Mouse (Mus musculus) bone marrow, adult 2 months (tissue): ENCODE data around the gene Gm47985. TPM values are rescaled to one million over a fixed set of nuclear protein-coding genes. Genes with fewer than 3 reads are reported as not detected.

Experiments used
- H3K27ac ChIP-seq: fragments of 200-500 bp; 2 replicates; pipeline ENCODE4 v1.5.1; 2012; ENCODE audit warnings: low read depth, mild to moderate bottlenecking, control low read depth, inconsistent platforms, low read length; ENCODE audit not compliant: control insufficient read depth, poor library complexity, insufficient read depth
- H3K4me1 ChIP-seq: fragments of 200-500 bp; 2 replicates; pipeline ENCODE4 v1.6.1; 2011; ENCODE audit warnings: low read length; ENCODE audit not compliant: control insufficient read depth, insufficient read depth
- H3K4me3 ChIP-seq: fragments of 200-500 bp; replicated peaks from 2 replicates; pipeline ENCODE3; 2011; ENCODE audit warnings: mild to moderate bottlenecking, low read depth, low read length, control low read depth; ENCODE audit not compliant: control insufficient read depth
- CTCF ChIP-seq: fragments of 200-500 bp; IDR thresholded peaks from 2 replicates; pipeline ENCODE4 v1.5.1; 2011; ENCODE audit warnings: low read length, control low read depth; ENCODE audit not compliant: control insufficient read depth, insufficient read depth
- POLR2A ChIP-seq: fragments of 200-500 bp; IDR thresholded peaks from 2 replicates; pipeline ENCODE4 v1.6.1; 2011; ENCODE audit warnings: low read depth, mild to moderate bottlenecking, control low read depth, low read length, borderline replicate concordance; ENCODE audit not compliant: control insufficient read depth
- WGBS: fragments of 180-500 bp; shearing (Covaris S2); methylation state at CpG from one replicate; pipeline ENCODE4 v1.1.7; 2018; 5-methylcytosine and 5-hydroxymethylcytosine counted together
- polyA plus RNA-seq: library from polyadenylated mRNA; stranded (reverse); fragments of >200 nt; gene quantifications from 2 replicates; pipeline ENCODE4 v1.2.4, GENCODE M21; 2011; ENCODE audit warnings: low replicate concordance; ENCODE audit not compliant: missing spikeins, insufficient read depth, insufficient read length

Gene Gm47985
- polyA plus RNA-seq, 1 experiment, result not detected

- 86% methylated on average over 7 of the region's 7 CpGs for WGBS
- Histone ChIP-seq H3K4me3 (no peak overlapping the region), H3K27ac (no peak overlapping the region), H3K4me1 (peaks cover 2% of the 10 kb centered on the region; the same call in 1 of the 2 replicates)
- TF ChIP-seq CTCF (no peak), POLR2A (no peak)
Observed at GRCm38 (mm10) chr1:151220098-151220497, 37.8 kb downstream of the Gm47985 start.

GRCm38 (mm10) chr1:151222561-151223267, 40.4 kb downstream of the Gm47985 start:
- peaks cover 2% of the 10 kb centered on the region; the same call in 1 of the 2 replicates for H3K4me1 ChIP-seq
- no peak overlapping the region for H3K4me3 ChIP-seq
- 68% methylated on average over 10 of the region's 10 CpGs for WGBS
- no peak for TF ChIP-seq CTCF
- TF ChIP-seq POLR2A, result no peak
- H3K27ac ChIP-seq, result no peak overlapping the region

DNA sequence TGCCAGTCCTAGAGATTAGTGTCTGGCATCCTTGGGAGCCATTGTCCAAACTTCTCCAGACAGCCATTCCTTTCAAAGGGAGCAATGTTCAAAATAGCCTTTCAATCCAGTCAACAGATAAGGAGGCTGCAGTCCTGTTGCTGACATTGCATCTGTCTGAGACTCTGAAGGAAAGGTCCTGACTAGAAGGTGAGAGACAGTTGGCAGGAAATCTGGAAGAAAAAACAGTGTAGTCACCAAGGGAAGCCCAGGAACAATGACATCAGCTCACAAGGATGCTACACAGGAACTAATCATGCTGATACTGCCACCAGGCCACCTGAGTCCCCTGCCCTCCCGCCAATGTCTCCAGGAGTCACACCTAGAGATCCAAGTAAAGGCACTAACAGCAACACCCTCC, 41.0 kb downstream of the Gm47985 start:
- H3K4me3 ChIP-seq, result no peak overlapping the region

DNA sequence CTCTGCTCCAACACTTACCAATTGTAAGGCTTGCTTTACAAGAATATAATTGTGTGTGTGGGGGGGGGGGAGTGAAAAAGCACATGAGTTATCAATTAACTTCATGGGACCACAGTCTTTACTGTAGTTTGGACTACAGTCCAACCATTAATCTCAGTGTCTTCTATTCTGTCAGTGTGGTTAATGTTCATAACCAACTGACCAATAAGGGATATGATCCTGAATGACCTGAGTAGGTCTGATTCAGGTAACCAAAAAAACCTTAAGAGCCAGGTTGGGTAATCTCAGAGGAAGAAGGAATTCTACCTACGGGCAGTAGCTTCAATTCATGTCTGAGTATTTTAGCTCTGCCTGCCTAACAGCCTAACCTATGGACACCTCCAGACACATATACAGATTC, 42.2 kb downstream of the Gm47985 start:
- no peak overlapping the region for H3K4me3 ChIP-seq
- WGBS, result 79% methylated on average over 1 of the region's 1 CpGs
- no peak for TF ChIP-seq POLR2A
- TF ChIP-seq CTCF, result no peak
- no peak overlapping the region for H3K27ac ChIP-seq
- no peaks in the 10 kb centered on the region for H3K4me1 ChIP-seq

More for the DNA sequence above, 41.0 kb downstream of the Gm47985 start:
- H3K4me1 ChIP-seq, result peaks cover 2% of the 10 kb centered on the region; the same call in 1 of the 2 replicates
- no peak overlapping the region for H3K27ac ChIP-seq
- no peak for TF ChIP-seq CTCF
- TF ChIP-seq POLR2A, result no peak
- WGBS, result 87% methylated on average over 1 of the region's 1 CpGs

DNA sequence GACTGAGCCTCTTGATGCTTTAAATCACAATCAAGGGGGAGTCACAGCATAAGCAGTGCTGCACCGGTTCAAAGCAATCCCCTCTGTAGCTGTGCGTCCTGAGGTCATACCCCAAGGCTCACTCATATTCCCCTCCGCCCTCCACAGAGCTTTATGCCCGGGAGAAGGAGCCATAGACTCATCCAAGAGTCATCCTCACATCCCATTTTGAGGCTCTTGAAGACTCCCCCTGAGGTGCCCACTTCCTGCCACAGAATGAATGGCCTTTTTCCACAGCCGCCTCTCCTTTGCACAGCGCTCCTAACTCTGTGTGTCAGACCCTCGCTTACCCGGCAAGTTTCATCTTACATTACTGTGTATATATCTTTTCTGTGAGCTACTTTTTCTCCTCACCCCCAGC, 45.2 kb downstream of the Gm47985 start:
- no peak for TF ChIP-seq POLR2A
- TF ChIP-seq CTCF, result no peak
- H3K4me3 ChIP-seq, result no peak overlapping the region
- H3K27ac ChIP-seq, result no peak overlapping the region
- H3K4me1 ChIP-seq, result no peaks in the 10 kb centered on the region
- 68% methylated on average over 8 of the region's 8 CpGs for WGBS

DNA sequence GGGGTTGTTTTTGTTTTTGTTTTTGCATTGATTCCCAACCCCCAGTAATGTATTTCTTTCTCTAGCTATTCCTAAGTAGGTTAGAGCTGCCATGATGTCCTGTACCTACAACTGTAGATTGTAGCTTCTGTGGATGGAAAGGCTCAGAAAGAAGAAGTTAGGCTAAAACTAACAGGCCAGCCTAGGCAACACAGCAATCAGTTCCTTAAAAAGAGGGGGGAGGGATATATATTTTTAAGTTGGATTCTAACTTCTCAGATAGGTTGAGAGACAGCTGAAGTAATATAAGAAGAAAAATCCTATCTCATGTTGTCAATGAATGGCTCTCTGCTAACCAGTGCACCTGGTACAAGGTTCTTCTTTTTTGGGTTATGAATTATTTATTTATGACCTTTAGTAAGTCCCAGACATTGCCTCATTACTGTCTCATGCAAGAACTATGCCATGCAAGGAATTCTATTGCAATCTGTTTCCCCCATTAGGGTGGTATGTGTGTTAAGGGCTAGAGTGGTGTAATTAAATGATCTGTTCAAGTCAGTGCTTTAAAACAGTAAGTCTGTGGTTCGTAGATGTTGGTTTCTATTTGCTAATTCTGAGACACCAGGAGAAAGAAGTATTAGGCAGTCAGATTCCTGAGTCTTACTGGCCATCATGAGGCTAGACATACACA, 46.1 kb downstream of the Gm47985 start:
- TF ChIP-seq CTCF (no peak), POLR2A (no peak)
- 37% methylated on average over 1 of the region's 1 CpGs for WGBS
- no peak overlapping the region for H3K27ac ChIP-seq
- H3K4me1 ChIP-seq, result no peaks in the 10 kb centered on the region
- no peak overlapping the region for H3K4me3 ChIP-seq

DNA sequence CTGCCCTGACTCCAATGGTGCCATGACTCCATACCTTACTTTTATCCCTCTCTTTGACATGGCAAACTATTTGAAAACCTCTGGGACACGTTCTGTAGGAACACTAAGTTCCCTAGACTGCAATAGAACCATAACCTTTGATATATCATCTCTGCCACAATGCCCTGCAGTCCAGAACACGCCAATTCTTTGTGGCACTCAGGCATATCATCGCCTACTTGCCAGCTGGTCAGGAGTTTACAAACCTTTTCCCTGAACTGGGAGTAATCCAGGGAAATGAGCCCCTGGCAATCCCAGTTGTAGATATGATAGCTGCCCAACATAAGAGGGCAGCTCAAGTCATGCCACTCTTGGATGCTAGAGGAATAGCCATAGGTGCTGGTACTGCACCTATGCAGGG, 50.0 kb downstream of the Gm47985 start:
- no peak overlapping the region for H3K4me3 ChIP-seq
- no peak for TF ChIP-seq POLR2A
- TF ChIP-seq CTCF, result no peak
- no peak overlapping the region for H3K27ac ChIP-seq
- 76% methylated on average over 3 of the region's 3 CpGs for WGBS
- H3K4me1 ChIP-seq, result no peaks in the 10 kb centered on the region

- Histone ChIP-seq H3K4me3 (no peak overlapping the region), H3K27ac (no peak overlapping the region), H3K4me1 (no peaks in the 10 kb centered on the region)
- no peak for TF ChIP-seq CTCF
- no peak for TF ChIP-seq POLR2A
- 63% methylated on average over 3 of the region's 3 CpGs for WGBS
Observed at GRCm38 (mm10) chr1:151233756-151234155, 51.4 kb downstream of the Gm47985 start.

Other genes starting within 250 kb of the Gm47985 start
- 0.25 TPM in 1 of 2 replicates, not detected in the other for gene Hmcn1, start 189.1 kb upstream of the Gm47985 start, polyA plus RNA-seq
- gene Gm8947, start 9.8 kb downstream of the Gm47985 start, polyA plus RNA-seq, result not detected in 2 replicates
- not detected in 2 replicates for gene Gm47995, start 15.9 kb downstream of the Gm47985 start, polyA plus RNA-seq
- not detected in 2 replicates for gene 3110040M04Rik, start 21.6 kb downstream of the Gm47985 start, polyA plus RNA-seq
- gene Gm47996, start 27.6 kb downstream of the Gm47985 start, polyA plus RNA-seq, result not detected in 2 replicates
- gene Ivns1abp, start 161.9 kb downstream of the Gm47985 start, polyA plus RNA-seq, result 45.0 and 69.0 TPM in 2 replicates
- gene Swt1, start 245.9 kb downstream of the Gm47985 start, polyA plus RNA-seq, result 9.1 and 11.1 TPM in 2 replicates
- 12.9 and 25.7 TPM in 2 replicates for gene Trmt1l, start 246.0 kb downstream of the Gm47985 start, polyA plus RNA-seq